Mouse (Mus musculus) mouse embryonic stem cell (cell line): ENCODE results near the gene Gnmt.

Source experiments
- in situ Hi-C, 2 experiments: fragments of 300-500 bp; cut with MboI; formaldehyde crosslinking; loops; 1 replicate in 1 of 2; 3 replicates in 1 of 2; pipeline ENCODE4 v1.14.3; 2019 to 2020; ENCODE audit warnings: low sequenced_read_pairs in 2 of 2, low pct_unique_long_range_greater_than_20kb in 1 of 2, mixed read lengths in 1 of 2; ENCODE audit not compliant: unreplicated experiment in 1 of 2

Gnmt gene

DNA sequence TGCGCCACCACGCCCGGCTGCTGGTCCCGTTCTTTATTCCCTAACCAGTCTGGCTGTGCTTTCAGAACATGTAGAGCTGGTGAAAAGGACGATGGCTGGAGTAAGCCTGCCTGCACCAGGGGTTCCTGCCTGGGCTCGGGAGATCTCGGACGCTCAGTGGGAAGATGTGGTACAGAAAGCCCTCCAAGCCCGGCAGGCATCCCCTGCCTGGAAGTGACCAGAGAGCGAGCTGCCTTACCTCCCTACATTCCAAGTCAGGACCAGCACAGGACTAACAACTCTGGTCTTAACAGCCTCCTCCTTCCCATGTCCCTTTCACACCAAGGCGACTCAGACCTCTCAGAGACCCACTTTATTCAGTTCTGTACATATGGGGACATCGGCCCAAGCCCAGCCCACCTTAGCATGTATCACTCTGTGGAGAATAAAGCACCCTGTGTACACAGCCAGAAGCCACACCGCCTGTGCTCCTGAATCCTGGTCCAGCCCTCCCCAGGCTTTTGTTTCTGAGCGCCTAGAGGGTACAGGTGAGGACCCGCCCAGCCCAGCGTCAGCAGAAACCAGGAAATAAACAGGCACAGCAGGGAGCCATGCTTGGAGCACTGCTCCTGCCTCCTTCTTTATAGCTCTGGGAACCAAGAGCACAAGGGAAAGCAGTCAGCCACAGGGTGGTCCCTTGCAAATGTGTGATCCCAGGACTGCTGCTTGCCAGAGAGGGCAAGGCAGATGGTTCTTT lies 46.1 kb downstream of the Gnmt start:
- in situ Hi-C loops, result no loop called here

- in situ Hi-C loops, result no loop called here
Observed at GRCm38 (mm10) chr17:46681466-46682118, 47.4 kb downstream of the Gnmt start.

DNA sequence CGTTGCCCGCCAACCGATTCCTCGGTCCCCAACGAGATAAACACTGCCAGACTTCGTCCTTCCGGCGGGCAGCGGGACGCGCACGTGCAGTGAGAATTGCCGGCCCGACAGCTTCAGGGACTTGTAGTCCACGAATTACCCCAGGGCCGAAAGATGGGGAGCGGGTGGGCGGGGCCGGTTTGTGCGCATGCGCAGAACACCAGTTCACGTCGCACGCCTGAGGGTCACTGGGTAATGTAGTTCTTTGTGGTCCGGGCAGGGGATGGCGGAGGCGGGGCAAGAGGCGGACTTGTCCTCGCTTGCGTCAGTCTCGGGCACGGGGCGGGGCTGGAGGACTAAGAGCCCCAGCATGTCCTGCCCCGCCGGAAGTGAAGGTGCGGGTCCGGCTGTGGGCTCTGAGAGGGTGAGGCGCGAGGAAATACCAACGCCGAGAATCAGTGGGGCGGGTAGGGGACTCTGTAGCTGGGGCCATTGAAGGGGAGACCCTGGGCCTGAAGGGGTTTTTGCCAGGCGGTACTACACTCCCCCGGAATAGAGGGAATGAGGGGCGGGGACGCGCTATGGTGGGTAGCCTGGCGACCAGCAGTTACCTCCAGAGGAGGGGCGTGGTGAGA lies 48.1 kb downstream of the Gnmt start, which contains the start of gene Klhdc3:
TSS of gene Klhdc3 (minus strand) at position 155 of the 614 bp plus-strand sequence.
- in situ Hi-C loops, result no loop called here

DNA sequence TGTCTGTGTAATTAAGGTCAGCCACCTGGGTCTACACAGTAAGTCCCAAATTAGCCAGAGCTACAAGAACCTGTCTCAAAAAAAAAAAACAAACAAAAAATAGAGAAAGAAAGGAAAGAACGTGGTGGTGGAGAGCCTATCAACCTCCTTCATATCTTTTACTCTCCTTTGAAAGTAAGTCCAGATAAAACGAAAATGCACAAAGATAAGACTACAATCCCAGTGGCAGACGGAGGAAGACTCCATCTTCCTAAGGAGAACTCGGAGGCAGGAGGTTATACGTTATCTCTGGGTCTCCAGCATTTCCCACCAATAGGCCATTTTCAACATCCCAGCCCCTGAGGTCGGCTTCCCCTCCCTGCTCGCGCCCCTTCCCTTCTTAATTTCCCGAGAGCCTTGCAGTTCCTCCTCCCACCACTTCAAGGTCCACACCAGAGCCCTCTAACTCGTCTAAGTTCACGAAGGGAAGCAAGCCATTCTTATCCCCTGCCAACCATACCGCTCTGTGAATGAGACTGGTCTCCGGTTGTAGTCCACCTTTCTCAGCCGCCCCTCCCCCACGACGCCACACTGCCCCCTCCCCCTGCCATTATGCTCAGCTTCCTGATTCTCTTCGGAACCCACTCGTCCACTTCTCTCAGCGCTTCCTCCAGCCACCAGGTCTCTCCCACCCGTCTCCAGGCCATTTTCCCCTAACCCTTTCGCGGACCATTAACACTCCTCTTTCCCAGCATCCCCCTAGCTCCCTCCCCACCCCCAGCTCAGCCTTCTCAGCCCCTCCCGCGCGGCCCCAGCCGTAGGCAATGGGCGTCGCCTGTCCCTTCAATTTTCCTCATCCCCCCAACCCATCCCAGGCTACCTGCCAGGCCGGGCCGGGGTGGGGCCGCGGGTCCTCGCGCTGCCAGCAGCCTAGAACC lies 48.9 kb downstream of the Gnmt start:
- in situ Hi-C loops, result no loop called here

DNA sequence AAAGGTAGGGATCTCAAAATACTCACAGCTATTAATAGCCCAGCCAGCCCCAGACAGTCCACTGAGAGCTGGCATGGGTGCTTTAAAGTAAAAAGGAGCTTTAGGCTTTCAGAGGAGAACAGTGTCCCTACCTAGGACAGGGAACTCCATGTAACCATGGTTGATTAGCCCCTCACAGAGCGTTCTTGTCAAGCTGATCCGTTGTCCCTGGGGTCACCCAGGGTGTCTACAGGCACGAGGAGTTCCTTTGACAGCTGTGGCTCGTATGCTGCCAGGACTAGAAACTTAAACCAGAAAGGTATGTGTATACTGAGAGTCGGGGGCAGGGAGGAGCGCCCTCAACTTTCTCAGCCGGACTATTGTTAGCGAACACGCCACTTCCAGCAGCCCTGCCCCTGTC lies 50.1 kb downstream of the Gnmt start:
- in situ Hi-C loops, result no loop called here

GRCm38 (mm10) chr17:46678416-46678815 lies 50.6 kb downstream of the Gnmt start, which contains the start of gene Mea1:
Gene Mea1, plus strand, starts transcription at chr17:46678793.
- in situ Hi-C loops, result no loop called here
